ENCODE assay signal across 8 mouse cellular contexts in the genomic region with DNA sequence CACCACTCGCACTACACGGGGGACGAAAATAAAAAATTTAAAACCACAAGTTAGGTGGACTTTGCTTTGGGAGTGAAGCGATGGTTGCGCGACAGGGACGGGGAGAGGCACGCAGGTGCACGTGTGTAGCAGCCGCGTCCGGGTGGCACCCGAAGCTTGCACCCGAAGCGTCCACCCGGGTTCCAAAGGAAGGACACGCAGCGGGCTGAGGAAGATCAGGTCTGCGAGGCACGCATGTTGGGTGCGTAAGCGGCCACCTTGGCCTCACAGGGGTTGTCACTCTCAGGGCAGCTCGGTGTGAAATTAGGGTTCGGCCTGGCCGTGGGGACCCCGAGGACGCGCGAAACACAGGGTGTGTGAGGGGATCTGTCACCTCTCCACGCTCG. TPM values are rescaled to one million over a fixed set of nuclear protein-coding genes. Genes with fewer than 3 reads are reported as not detected.
A peak's percentile ranks its signal among the peaks of the same experiment; 100 is the strongest.
DNase-seq lines count a peak whose midpoint lies in the region; ATAC-seq and TF ChIP-seq lines count a peak whose summit lies in the region.

No protein-coding gene starts in this region.

- peak overlapping the region; percentile 99 for H3K27ac ChIP-seq in gastrocnemius, adult 2 months
- peak overlapping the region; percentile 84 for H3K27ac ChIP-seq in liver, embryonic 16.5 days (ENCODE audit: low read length)

- intact Hi-C loops in gastrocnemius, adult 2 months (cut with DNase I), result loop anchor here (2.0 kb wide), 1 partner anchor 21 kb away; no protein-coding TSS in a partner anchor
- intact Hi-C loops in heart, postnatal 14 days (cut with DNase I), result no loop called here

- no peak for ATAC-seq in liver, embryonic 16.5 days (ENCODE audit: low read depth)
- no peak for ATAC-seq in megakaryocyte progenitor cell, adult 5-6 weeks (replicated peaks; ENCODE audit: poor library complexity)

- DNase-seq in gastrocnemius, adult 2 months, result peak; percentile 73
- no peak for DNase-seq in gastrocnemius, postnatal 10 days
- DNase-seq in spleen, postnatal 14 days (ENCODE audit: low spot score in 2 of 2), result peak; percentile 14 to 50
- DNase-seq in spleen, adult 12 weeks (ENCODE audit: low spot score), result no peak
- DNase-seq in heart, postnatal 14 days, result peak; percentile 42 to 44
- DNase-seq in frontal cortex, postnatal 14 days (ENCODE audit: low spot score in 2 of 2), result no peak

- no peaks in the 10 kb centered on the region for H3K9me3 ChIP-seq in liver, embryonic 16.5 days (replicated peaks; ENCODE audit: control insufficient read depth, low read length)

- H3K27me3 ChIP-seq in liver, embryonic 16.5 days (ENCODE audit: control insufficient read depth, insufficient read depth, low read depth, low read length), result no peaks in the 10 kb centered on the region

- H3K36me3 ChIP-seq in liver, embryonic 16.5 days (ENCODE audit: control insufficient read depth, insufficient read depth), result no peaks in the 10 kb centered on the region

- H3K9ac ChIP-seq in liver, embryonic 16.5 days (ENCODE audit: low read depth, low read length), result peak overlapping the region; percentile 87

- H3K4me2 ChIP-seq in liver, embryonic 16.5 days (ENCODE audit: low read depth, low read length), result peak overlapping the region; percentile 98

- peaks cover 32% of the 10 kb centered on the region for H3K4me1 ChIP-seq in liver, embryonic 16.5 days (ENCODE audit: control insufficient read depth, low read depth, low read length)

- peak overlapping the region; percentile 78 for H3K4me3 ChIP-seq in gastrocnemius, adult 2 months
- H3K4me3 ChIP-seq in liver, embryonic 16.5 days (ENCODE audit: low read depth, low read length), result peak overlapping the region; percentile 81

- no peak for TF ChIP-seq CTCF in gastrocnemius, adult 2 months (IDR thresholded peaks at IDR 0.05)

- WGBS in liver, embryonic 16.5 days (ENCODE audit: insufficient replicate concordance), result under 1% methylated on average over 24 of the region's 31 CpGs

RNA-seq across cellular contexts. Expression of gene Slc25a42, which starts 0.4 kb away (rescaled TPM):
- 10 to 100 TPM; 27.5 to 33.3 TPM for total RNA-seq in gastrocnemius, adult 2 months (2021)
- total RNA-seq in gastrocnemius, postnatal 10 days (2021), result 10 to 100 TPM; 20.6 to 28.3 TPM
- 10 to 100 TPM; 46.4 to 55.4 TPM for total RNA-seq in heart, postnatal 14 days (2021)
- 8.4 and 12.0 TPM in 2 replicates for polyA plus RNA-seq in liver, embryonic 16.5 days (2015; fragmentation: Nextera tagmentation; extraction: Ambion mirVana)
- total RNA-seq in megakaryocyte progenitor cell, adult 5-6 weeks (2015), result 2.5 and 2.8 TPM in 2 replicates
- 1.4 and 2.4 TPM in 2 replicates for total RNA-seq in megakaryocyte progenitor cell, adult 5-6 weeks (2017)

RNA-seq across cellular contexts. Expression of gene Sugp2, which starts 22.3 kb away (rescaled TPM):
- total RNA-seq in gastrocnemius, adult 2 months (2021), result 10 to 100 TPM; 41.8 to 50.7 TPM
- total RNA-seq in gastrocnemius, postnatal 10 days (2021), result 10 to 100 TPM; 43.8 to 49.7 TPM
- 10 to 100 TPM; 40.2 to 44.7 TPM for total RNA-seq in heart, postnatal 14 days (2021)
- polyA plus RNA-seq in liver, embryonic 16.5 days (2015; fragmentation: Nextera tagmentation; extraction: Ambion mirVana), result 10.8 and 11.9 TPM in 2 replicates
- total RNA-seq in megakaryocyte progenitor cell, adult 5-6 weeks (2015), result 32.2 and 53.8 TPM in 2 replicates
- 44.2 and 45.7 TPM in 2 replicates for total RNA-seq in megakaryocyte progenitor cell, adult 5-6 weeks (2017)

RNA-seq across cellular contexts. Expression of gene Armc6, which starts 22.5 kb away (rescaled TPM):
- total RNA-seq in gastrocnemius, adult 2 months (2021), result 1 to 10 TPM; 7.6 to 9.7 TPM
- total RNA-seq in gastrocnemius, postnatal 10 days (2021), result 10 to 100 TPM; 11.9 to 12.9 TPM
- total RNA-seq in heart, postnatal 14 days (2021), result 1 to 10 TPM; 6.6 to 9.7 TPM
- 12.1 and 12.7 TPM in 2 replicates for polyA plus RNA-seq in liver, embryonic 16.5 days (2015; fragmentation: Nextera tagmentation; extraction: Ambion mirVana)
- 7.1 and 9.2 TPM in 2 replicates for total RNA-seq in megakaryocyte progenitor cell, adult 5-6 weeks (2015)
- total RNA-seq in megakaryocyte progenitor cell, adult 5-6 weeks (2017), result 3.2 and 5.3 TPM in 2 replicates

RNA-seq across cellular contexts. Expression of gene Tmem161a, which starts 39.6 kb away (rescaled TPM):
- total RNA-seq in gastrocnemius, adult 2 months (2021), result 10 to 100 TPM; 81.1 to 86.2 TPM
- total RNA-seq in gastrocnemius, postnatal 10 days (2021), result 10 to 100 TPM; 72.8 to 74.7 TPM
- 10 to 100 TPM; 91.7 to 99.4 TPM for total RNA-seq in heart, postnatal 14 days (2021)
- 26.8 and 28.4 TPM in 2 replicates for polyA plus RNA-seq in liver, embryonic 16.5 days (2015; fragmentation: Nextera tagmentation; extraction: Ambion mirVana)
- 9.0 and 16.0 TPM in 2 replicates for total RNA-seq in megakaryocyte progenitor cell, adult 5-6 weeks (2015)
- 11.2 and 11.3 TPM in 2 replicates for total RNA-seq in megakaryocyte progenitor cell, adult 5-6 weeks (2017)

Comparison
In these comparisons a context has a peak if more than half of its experiments do, and no peak if none do; other contexts are left out.
1. DNase-seq: peak in gastrocnemius, adult 2 months (single experiment), spleen, postnatal 14 days (2 of 2) and heart, postnatal 14 days (2 of 2); none in gastrocnemius, postnatal 10 days (single experiment), spleen, adult 12 weeks (single experiment) and frontal cortex, postnatal 14 days (0 of 2).
2. RNA of gene Slc25a42, which starts 0.4 kb away (total RNA-seq): 46.4 to 55.4 TPM in heart, postnatal 14 days, 27.5 to 33.3 TPM in gastrocnemius, adult 2 months and 20.6 to 28.3 TPM in gastrocnemius, postnatal 10 days; 1.4 to 2.8 TPM in megakaryocyte progenitor cell, adult 5-6 weeks; every median in the first group is over 4 times any median in the second.